Mouse (Mus musculus) G1E (cell line): ENCODE data around the gene Tmem121.

Source experiments
- CTCF ChIP-seq: IDR thresholded peaks from 2 replicates; pipeline ENCODE4 v1.5.1; 2012; ENCODE audit warnings: low read depth, low read length, inconsistent platforms, mixed read lengths
- GATA1 ChIP-seq: IDR thresholded peaks from 2 replicates; pipeline ENCODE4 v1.6.1; 2012; ENCODE audit warnings: borderline replicate concordance, low read length, inconsistent platforms, mixed read lengths
- GATA2 ChIP-seq: IDR thresholded peaks from 2 replicates; pipeline ENCODE4 v1.6.1; 2012; ENCODE audit warnings: low read depth, low read length, inconsistent platforms, borderline replicate concordance
- POLR2AphosphoS5 ChIP-seq: IDR thresholded peaks from 2 replicates; pipeline ENCODE4 v1.6.1; 2012; ENCODE audit warnings: low read depth, low read length, inconsistent platforms; ENCODE audit not compliant: insufficient replicate concordance
- TAL1 ChIP-seq: conservative IDR thresholded peaks from 2 replicates; pipeline ENCODE4 v1.6.1; 2012; ENCODE audit warnings: low read depth, low read length, inconsistent platforms, mixed read lengths

- TF ChIP-seq CTCF (peak; percentile 98), GATA1 (no peak), POLR2AphosphoS5 (no peak), TAL1 (no peak), GATA2 (no peak)
These were observed 39.3 kb upstream of the Tmem121 start, which contains the start of gene Crip1 for GRCm38 (mm10) chr12:113146112-113147057.
